Mouse (Mus musculus): ENCODE data around the gene Zfp746.

DNA sequence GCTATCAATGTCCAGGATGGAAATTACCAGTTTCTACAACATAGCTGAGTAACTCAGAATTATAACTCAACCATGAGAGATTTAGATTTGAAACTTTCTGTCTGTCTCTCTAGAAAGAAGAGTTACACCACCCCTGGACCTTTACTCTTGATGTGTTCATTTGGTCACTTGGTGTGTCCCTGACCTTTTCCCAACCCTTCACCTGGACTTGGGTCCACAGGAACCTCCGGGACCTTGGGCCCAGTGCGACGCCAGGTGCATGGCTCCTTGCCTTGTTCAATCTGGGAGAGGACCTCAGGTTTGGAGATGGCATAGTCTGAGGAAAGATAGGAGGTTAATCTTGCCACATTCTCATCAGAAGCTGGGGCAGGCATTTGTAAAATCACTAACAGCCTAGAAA lies 4.4 kb downstream of the Zfp746 start:
- TF ChIP-seq CTCF (IDR thresholded peaks at IDR 0.05; ENCODE audit: insufficient read depth, low read length) (no peak), POLR2A (IDR thresholded peaks at IDR 0.05; ENCODE audit: borderline replicate concordance, extremely low read depth, low read depth, low read length) (no peak)

Measured in lung, adult 2 months (tissue).